Mouse (Mus musculus) MEL (cell line): ENCODE results near the gene Tspan18. TPM values are rescaled to one million over a fixed set of nuclear protein-coding genes. Genes with fewer than 3 reads are reported as not detected.

Experiments
- DNase-seq: peaks from one replicate; pipeline ENCODE4 v3.0.0; 2011; ENCODE audit warnings: low read depth, low spot score
- H3K27ac ChIP-seq: 2 replicates; pipeline ENCODE4 v1.5.1; 2012; ENCODE audit warnings: low read depth, mild to moderate bottlenecking, control low read depth, low read length, moderate library complexity; ENCODE audit not compliant: control insufficient read depth
- H3K27me3 ChIP-seq, 2 experiments: fragments of 150-350 bp in 1 of 2; sonication (generic) in 1 of 2; 2 replicates each; pipeline ENCODE4 v1.6.1; 2012; ENCODE audit warnings: low read length in 2 of 2, mild to moderate bottlenecking in 2 of 2, improper control_type of control experiment in 1 of 2, moderate library complexity in 1 of 2; ENCODE audit not compliant: insufficient read depth in 2 of 2, control insufficient read depth in 1 of 2
- H3K36me3 ChIP-seq, 2 experiments: 2 replicates each; pipeline ENCODE4 v1.6.1; 2012 to 2014; ENCODE audit warnings: low read length in 2 of 2, improper control_type of control experiment in 1 of 2, inconsistent platforms in 1 of 2, mild to moderate bottlenecking in 1 of 2; ENCODE audit not compliant: insufficient read depth in 2 of 2, control insufficient read depth in 1 of 2
- H3K4me1 ChIP-seq, 2 experiments: fragments of 150-350 bp in 1 of 2; sonication (generic) in 1 of 2; 2 replicates each; pipeline ENCODE4 v1.6.1; 2012; ENCODE audit warnings: low read length in 2 of 2, improper control_type of control experiment in 1 of 2, mild to moderate bottlenecking in 1 of 2; ENCODE audit not compliant: insufficient read depth in 2 of 2, control insufficient read depth in 1 of 2
- H3K4me3 ChIP-seq, 2 experiments: fragments of 150-350 bp in 1 of 2; sonication (generic) in 1 of 2; 2 replicates each; pipeline ENCODE4 v1.5.1; 2012; ENCODE audit warnings: low read depth in 2 of 2, low read length in 2 of 2, mild to moderate bottlenecking in 2 of 2, moderate library complexity in 2 of 2, control low read depth in 1 of 2, improper control_type of control experiment in 1 of 2; ENCODE audit not compliant: control insufficient read depth in 1 of 2, insufficient read depth in 1 of 2
- H3K79me2 ChIP-seq: 2 replicates; pipeline ENCODE4 v1.6.1; 2012; ENCODE audit warnings: mild to moderate bottlenecking, low read length, moderate library complexity; ENCODE audit not compliant: control insufficient read depth, poor library complexity, insufficient read depth
- H3K9ac ChIP-seq: 2 replicates; pipeline ENCODE4 v1.6.1; 2012; ENCODE audit warnings: low read depth, mild to moderate bottlenecking, control low read depth, low read length, moderate library complexity; ENCODE audit not compliant: control insufficient read depth, poor library complexity, severe bottlenecking
- H3K9me3 ChIP-seq: fragments of 150-350 bp; sonication (generic); replicated peaks from 2 replicates; pipeline ENCODE4 v1.6.1; 2012; ENCODE audit warnings: mild to moderate bottlenecking, low read length, improper control_type of control experiment, moderate library complexity; ENCODE audit not compliant: insufficient read depth
- BHLHE40 ChIP-seq: IDR thresholded peaks from 2 replicates; pipeline ENCODE4 v1.6.1; 2012; ENCODE audit warnings: low read depth, mild to moderate bottlenecking, inconsistent platforms, low read length, improper control_type of control experiment, borderline replicate concordance
- CHD2 ChIP-seq: IDR thresholded peaks from 2 replicates; pipeline ENCODE4 v1.6.1; 2011; ENCODE audit warnings: low read length, improper control_type of control experiment
- CTCF ChIP-seq, 3 experiments: IDR thresholded peaks in 2 of 3; conservative IDR thresholded peaks in 1 of 3; 2 replicates each; pipeline ENCODE4 v1.5.1; 2011 to 2012; ENCODE audit warnings: low read length in 3 of 3, low read depth in 2 of 3, mild to moderate bottlenecking in 2 of 3, improper control_type of control experiment in 1 of 3, inconsistent platforms in 1 of 3, mixed read lengths in 1 of 3, moderate library complexity in 1 of 3; ENCODE audit not compliant: control insufficient read depth in 1 of 3, insufficient read depth in 1 of 3, poor library complexity in 1 of 3, severe bottlenecking in 1 of 3
- EP300 ChIP-seq, 2 experiments: IDR thresholded peaks; 2 replicates each; pipeline ENCODE4 v1.6.1; 2011; ENCODE audit warnings: improper control_type of control experiment in 2 of 2, low read length in 2 of 2, low read depth in 1 of 2, mild to moderate bottlenecking in 1 of 2
- JUND ChIP-seq: IDR thresholded peaks from 2 replicates; pipeline ENCODE4 v1.6.1; 2011; ENCODE audit warnings: low read depth, mild to moderate bottlenecking, improper control_type of control experiment, low read length
- MXI1 ChIP-seq: IDR thresholded peaks from 2 replicates; pipeline ENCODE4 v1.6.1; 2011; ENCODE audit warnings: mild to moderate bottlenecking, low read depth, low read length, improper control_type of control experiment
- MYC ChIP-seq: IDR thresholded peaks from 2 replicates; pipeline ENCODE4 v1.6.1; 2011; ENCODE audit warnings: low read depth, mild to moderate bottlenecking, low read length, improper control_type of control experiment, moderate library complexity
- NELFE ChIP-seq: IDR thresholded peaks from 2 replicates; pipeline ENCODE4 v1.6.1; 2011; ENCODE audit warnings: low read depth, low read length, improper control_type of control experiment
- NRF1 ChIP-seq: IDR thresholded peaks from 2 replicates; pipeline ENCODE4 v1.6.1; 2014; ENCODE audit warnings: low read depth, mild to moderate bottlenecking, inconsistent platforms, low read length, improper control_type of control experiment, moderate library complexity; ENCODE audit not compliant: poor library complexity, insufficient read depth, severe bottlenecking
- POLR2A ChIP-seq, 2 experiments: IDR thresholded peaks; 2 replicates each; pipeline ENCODE4 v1.6.1; 2011 to 2012; ENCODE audit warnings: low read length in 2 of 2, mild to moderate bottlenecking in 2 of 2, control low read depth in 1 of 2, improper control_type of control experiment in 1 of 2, low read depth in 1 of 2, moderate library complexity in 1 of 2; ENCODE audit not compliant: control insufficient read depth in 1 of 2, insufficient read depth in 1 of 2, poor library complexity in 1 of 2
- RAD21 ChIP-seq: IDR thresholded peaks from 2 replicates; pipeline ENCODE4 v1.6.1; 2011; ENCODE audit warnings: mild to moderate bottlenecking, low read depth, low read length, improper control_type of control experiment
- SMC3 ChIP-seq: IDR thresholded peaks from 2 replicates; pipeline ENCODE4 v1.6.1; 2011; ENCODE audit warnings: low read depth, low read length, improper control_type of control experiment
- USF1 ChIP-seq: IDR thresholded peaks from 2 replicates; pipeline ENCODE4 v1.6.1; 2014; ENCODE audit warnings: low read depth, mild to moderate bottlenecking, inconsistent platforms, low read length, improper control_type of control experiment, moderate library complexity
- ZC3H11A ChIP-seq: IDR thresholded peaks from 2 replicates; pipeline ENCODE4 v1.6.1; 2012; ENCODE audit warnings: low read depth, mild to moderate bottlenecking, inconsistent platforms, low read length, improper control_type of control experiment
- ZMIZ1 ChIP-seq: IDR thresholded peaks from 2 replicates; pipeline ENCODE4 v1.6.1; 2012; ENCODE audit warnings: low read depth, mild to moderate bottlenecking, inconsistent platforms, low read length, improper control_type of control experiment, moderate library complexity
- ZNF384 ChIP-seq: IDR thresholded peaks from 2 replicates; pipeline ENCODE4 v1.6.1; 2012; ENCODE audit warnings: low read depth, mild to moderate bottlenecking, inconsistent platforms, low read length, improper control_type of control experiment
- polyA plus RNA-seq, 2 experiments: library from polyadenylated mRNA; stranded (reverse) in 1 of 2; unstranded in 1 of 2; fragments of >175 nt in 1 of 2; fragments of >200 nt in 1 of 2; gene quantifications; 2 replicates each; pipeline versions ENCODE4 v1.2.1 to v1.2.4; 2012; ENCODE audit warnings: low replicate concordance in 2 of 2, low read depth in 1 of 2; ENCODE audit not compliant: insufficient read length in 2 of 2, insufficient read depth in 1 of 2, missing spikeins in 1 of 2
- total RNA-seq: library from RNA; depleted of rRNA; stranded (reverse); fragments of 300-350 nt; gene quantifications from 2 replicates; pipeline ENCODE4 v1.2.3, GENCODE M21; 2012

The Tspan18 gene
- total and polyA plus RNA-seq, 3 experiments, result 2.2 to 4.4 TPM; not detected in 1

DNA sequence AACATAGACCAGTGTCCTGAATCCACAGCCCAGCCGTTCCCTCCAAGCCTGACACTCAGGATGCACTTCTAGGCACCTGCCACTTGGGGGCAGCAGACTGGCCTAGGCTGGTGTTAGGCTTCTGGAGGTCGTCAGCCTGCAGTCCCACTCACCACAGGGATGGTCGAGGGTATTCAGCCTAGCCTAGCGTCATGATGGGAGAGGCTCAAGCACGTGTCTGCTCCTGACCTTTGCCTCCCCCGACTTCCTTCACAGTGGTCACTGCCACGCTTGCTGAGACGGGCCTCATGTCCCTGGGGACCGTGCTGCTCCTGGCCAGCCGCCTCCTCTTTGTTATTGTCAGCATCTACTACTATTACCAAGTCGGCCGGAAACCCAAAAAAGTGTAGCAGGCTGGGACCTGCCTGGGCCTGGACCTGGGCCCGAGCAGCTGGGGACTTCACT, 134.8 kb downstream of the Tspan18 start:
- no peaks in the 10 kb centered on the region for H3K4me1 ChIP-seq
- H3K36me3 ChIP-seq, result no peaks in the 10 kb centered on the region
- TF ChIP-seq NELFE, result no peak
- TF ChIP-seq SMC3, result peak; percentile 57
- peak; percentile 6; the same call in 1 of the 2 replicates for TF ChIP-seq RAD21
- TF ChIP-seq CTCF (IDR thresholded peaks at IDR 0.05 in 2 of 3, conservative IDR thresholded peaks at IDR 0.05 in 1 of 3; ENCODE audit: control insufficient read depth in 1 of 3, insufficient read depth in 1 of 3, low read depth in 2 of 3, low read length in 3 of 3, poor library complexity in 1 of 3, severe bottlenecking in 1 of 3), result peak; percentile 86 to 98 (median 94)
- no peak overlapping the region for H3K27ac ChIP-seq
- H3K79me2 ChIP-seq, result no peaks in the 10 kb centered on the region
- H3K9me3 ChIP-seq, result no peaks in the 10 kb centered on the region
- peak; percentile 66 for DNase-seq
- H3K27me3 ChIP-seq, result peaks cover 2% of the 10 kb centered on the region in 2 experiments; a peak in 3 of 4 replicates
- no peak overlapping the region for H3K9ac ChIP-seq
- no peak overlapping the region for H3K4me3 ChIP-seq

DNA sequence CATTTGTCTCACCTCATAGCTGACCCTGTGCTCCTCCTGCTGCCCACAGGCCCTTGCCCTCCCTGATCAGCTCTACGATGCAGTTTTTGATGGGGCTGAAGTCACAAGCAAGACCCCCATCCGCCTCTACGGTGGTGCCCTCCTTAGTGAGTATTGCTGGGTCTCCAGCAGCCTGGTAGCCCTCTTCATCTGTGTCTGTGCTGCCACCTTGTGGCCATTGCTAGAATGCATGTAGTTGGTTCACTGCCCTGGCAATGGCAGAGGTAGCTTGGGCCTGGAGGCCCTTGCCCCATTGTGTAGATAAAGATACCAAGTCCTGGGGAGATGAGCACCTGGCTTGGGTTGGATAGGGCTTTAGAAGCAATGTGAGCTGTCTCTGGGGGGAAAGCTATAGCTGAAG, 135.5 kb downstream of the Tspan18 start:
- H3K27me3 ChIP-seq, result peaks cover 2 to 4% of the 10 kb centered on the region in 2 experiments; a peak in 3 of 4 replicates
- no peak overlapping the region for H3K9ac ChIP-seq
- TF ChIP-seq SMC3 (peak; percentile 93), POLR2A (IDR thresholded peaks at IDR 0.05; ENCODE audit: control insufficient read depth in 1 of 2, insufficient read depth in 1 of 2, low read depth in 1 of 2, low read length in 2 of 2, poor library complexity in 1 of 2) (no peak), BHLHE40 (no peak), EP300 (IDR thresholded peaks at IDR 0.05; ENCODE audit: low read depth in 1 of 2, low read length in 2 of 2) (no peak), USF1 (no peak), MYC (no peak), NRF1 (no peak), MXI1 (no peak), JUND (no peak), ZNF384 (no peak), CTCF (IDR thresholded peaks at IDR 0.05 in 2 of 3, conservative IDR thresholded peaks at IDR 0.05 in 1 of 3; ENCODE audit: control insufficient read depth in 1 of 3, insufficient read depth in 1 of 3, low read depth in 2 of 3, low read length in 3 of 3, poor library complexity in 1 of 3, severe bottlenecking in 1 of 3) (peak; percentile 85 to 94 (median 92)), RAD21 (peak; percentile 83), ZC3H11A (peak; percentile 80), CHD2 (no peak), ZMIZ1 (no peak)
- TF ChIP-seq, all 39 proteins: peak for 4
- Histone ChIP-seq H3K4me3 (no peak overlapping the region), H3K36me3 (no peaks in the 10 kb centered on the region), H3K79me2 (no peaks in the 10 kb centered on the region), H3K9me3 (no peaks in the 10 kb centered on the region), H3K4me1 (no peaks in the 10 kb centered on the region), H3K27ac (no peak overlapping the region)
- peak; percentile 81 for DNase-seq
